Mouse (Mus musculus) lung, postnatal 36 days (tissue): ENCODE measurements around the gene Setd3.
"Not testable (repeated sequence)": the region's sequence is repeated elsewhere in the genome, so short reads cannot be mapped to it uniquely, and the experiment has no call there.

Experiments
- DNase-seq: peaks from one replicate; pipeline ENCODE4 v3.0.0; 2022; ENCODE audit warnings: mixed read lengths

The Setd3 gene

DNA sequence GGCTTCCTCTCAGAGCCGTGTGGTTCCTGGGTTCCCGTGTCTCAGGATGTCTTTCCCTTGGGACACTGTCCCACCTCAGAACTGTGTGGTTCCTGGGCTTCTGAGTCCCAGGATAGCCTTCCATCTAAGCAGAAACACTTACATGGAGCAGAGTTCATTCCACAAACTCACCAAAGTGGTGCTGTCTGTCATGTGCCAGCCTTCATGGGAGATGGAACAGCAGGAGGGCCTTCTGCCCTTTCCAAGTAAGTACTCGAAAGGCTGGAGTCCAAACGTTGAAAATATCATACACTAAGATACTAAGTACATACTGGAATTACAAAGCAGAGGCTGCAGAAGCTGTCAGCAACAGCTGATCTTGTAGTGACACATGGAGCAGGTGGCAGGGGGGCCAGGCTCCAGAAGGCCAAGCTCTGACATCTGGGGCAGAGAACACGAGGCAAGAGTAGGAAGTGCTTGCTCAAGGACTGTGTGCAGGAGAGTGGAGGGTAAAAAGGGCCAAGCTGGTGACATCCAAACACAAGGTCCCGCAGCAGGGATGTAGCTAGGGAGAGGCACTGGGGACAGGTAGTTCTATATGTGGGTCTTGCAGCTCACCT, 43.4 kb downstream of the Setd3 start:
- DNase-seq: no peak

- no peak for DNase-seq
Measured at GRCm38 (mm10) chr12:108133181-108133580, 45.9 kb downstream of the Setd3 start.

DNA sequence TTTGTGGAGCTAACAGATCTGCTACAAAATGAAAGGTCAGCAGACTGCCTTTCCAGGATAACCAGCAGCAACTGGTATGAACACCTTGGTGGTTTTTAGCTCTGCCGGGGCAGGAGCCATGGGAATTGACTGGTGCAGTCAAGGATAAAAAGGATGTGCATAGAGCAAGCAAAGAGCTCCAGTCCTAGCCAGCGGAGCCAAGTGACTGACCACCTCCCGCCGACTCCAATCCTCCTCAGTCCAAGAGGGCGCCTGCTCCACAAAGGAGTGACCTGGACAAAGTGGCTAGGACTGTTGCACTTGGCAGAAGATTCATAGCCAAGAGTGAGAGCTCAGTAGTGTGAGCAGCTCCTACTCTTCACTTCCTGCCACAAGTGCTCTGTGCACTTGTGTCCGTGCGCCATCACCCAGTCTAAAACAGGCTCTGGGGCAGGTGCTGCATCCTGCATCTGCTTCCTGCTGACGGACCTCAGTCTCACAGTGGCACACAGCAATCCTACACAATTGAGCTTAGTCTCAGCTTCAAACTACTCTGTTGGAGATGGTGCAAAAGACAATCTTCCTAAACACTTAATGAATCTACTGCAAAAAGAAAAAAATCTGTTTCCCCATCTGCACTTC, 46.6 kb downstream of the Setd3 start:
- no peak for DNase-seq

DNA sequence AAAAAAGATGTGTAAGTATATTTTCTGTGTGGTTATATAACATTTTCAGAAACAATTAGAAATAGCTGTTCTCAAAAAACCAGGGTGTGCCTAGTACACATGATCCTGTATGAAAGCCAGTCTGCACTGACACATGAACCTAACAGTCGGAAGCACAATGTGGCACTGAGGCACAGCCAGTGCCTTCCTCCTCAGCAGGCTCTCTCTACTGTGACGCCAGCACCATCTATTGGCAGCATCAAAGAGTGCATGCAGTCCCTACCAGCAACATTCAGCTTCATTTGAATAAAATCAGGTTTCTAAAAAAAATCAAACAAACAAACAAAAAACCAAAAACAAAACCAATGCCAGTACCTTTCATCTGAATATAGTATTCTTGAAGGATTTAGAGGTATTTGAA, 57.8 kb downstream of the Setd3 start:
- DNase-seq: peak; percentile 76

- no peak for DNase-seq
Measured at GRCm38 (mm10) chr12:108120434-108120833, 58.7 kb downstream of the Setd3 start.

- no peak for DNase-seq
Measured at GRCm38 (mm10) chr12:108119930-108120329, 59.2 kb downstream of the Setd3 start.

DNA sequence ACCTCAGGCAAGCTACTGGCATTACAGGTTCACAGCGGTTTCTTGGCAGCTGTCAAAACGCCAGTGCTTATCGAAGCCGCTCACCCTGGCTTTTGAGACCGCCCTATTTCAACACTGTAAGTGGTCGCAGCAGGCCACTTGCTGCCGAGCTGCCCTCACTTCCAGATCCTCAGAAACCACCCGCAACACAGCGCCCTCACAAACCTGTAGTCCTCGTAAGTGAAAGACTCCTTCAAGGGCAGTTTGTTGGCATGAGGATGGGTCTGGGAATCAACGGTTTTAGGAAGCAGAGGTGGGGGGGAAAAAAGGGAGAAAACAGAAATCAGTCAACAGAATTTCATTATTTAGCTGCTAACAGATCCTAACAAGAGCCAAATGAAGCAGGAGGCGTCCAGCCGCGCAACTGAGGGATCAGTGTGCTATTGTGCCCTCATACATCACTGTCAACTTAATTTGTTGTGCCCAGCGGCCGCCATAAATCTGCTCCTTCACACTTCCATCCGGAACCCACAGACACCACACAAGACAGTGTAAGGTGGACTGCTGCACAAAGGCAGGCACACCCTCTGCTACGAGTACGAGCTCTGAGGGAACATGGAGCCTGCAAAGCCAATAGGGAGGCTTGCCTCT, 60.1 kb downstream of the Setd3 start:
- peak; percentile 43 for DNase-seq

DNA sequence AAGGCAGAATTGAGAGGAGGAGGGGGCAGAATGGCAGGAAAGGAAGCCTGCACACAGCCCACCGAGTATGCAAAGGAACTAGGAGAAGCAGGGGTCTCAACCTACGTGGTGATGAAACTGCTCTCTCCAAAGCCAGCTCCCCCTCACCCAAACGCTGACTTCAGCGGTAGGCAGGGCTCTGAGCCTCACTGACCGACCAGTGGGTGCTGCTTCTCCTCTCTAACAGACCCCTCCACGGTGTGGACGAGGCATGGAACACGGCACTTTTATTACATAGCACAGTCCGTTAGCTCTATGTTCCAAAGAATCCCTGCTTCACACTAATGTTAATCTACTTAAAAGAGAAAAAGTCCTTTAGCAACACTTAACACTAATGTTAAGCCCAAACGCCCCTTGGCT, 60.6 kb downstream of the Setd3 start:
- no peak for DNase-seq

- DNase-seq: no peak
Measured at GRCm38 (mm10) chr12:108111191-108111590, 67.9 kb downstream of the Setd3 start.

DNA sequence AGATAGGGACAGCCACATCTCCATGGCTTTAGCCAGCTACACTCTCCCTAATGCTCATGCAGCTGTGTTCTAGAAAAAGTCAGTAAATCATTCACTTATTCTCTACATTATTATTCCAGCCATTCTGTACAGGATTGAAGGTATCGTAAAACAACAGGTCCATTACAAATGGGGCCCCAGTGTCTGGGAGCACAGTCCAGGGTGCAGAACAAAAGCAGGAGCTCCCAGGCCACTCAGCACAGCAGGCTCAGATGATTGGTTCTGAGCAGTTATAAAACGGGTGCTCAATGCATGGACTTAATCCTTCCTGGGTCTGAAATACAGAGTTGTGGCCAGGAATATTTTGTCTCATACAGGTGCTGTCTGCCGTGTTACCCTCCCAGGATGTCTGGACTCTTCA, 68.4 kb downstream of the Setd3 start:
- DNase-seq: no peak

GRCm38 (mm10) chr12:108109732-108110131, 69.4 kb downstream of the Setd3 start:
- DNase-seq: no peak

DNA sequence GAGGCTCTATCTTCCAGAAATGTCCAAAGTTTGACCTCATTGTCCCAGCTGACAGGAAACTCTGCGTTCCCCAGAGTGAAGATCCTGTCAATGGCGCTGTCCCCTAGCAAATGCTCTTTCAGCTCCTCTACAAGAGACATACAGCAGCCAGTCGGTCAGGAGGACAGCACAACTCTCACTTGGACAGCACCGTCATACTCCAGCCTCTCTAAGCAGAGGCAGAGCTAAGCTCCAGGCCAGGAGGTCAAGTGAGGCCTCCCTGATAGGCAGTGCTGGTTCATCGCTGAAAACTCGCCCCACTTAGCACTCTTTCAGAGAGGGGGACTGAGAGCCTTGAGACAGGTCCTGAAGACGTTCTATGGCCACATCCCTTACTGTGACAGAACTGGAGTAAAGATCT, 70.5 kb downstream of the Setd3 start:
- not testable (repeated sequence) for DNase-seq

GRCm38 (mm10) chr12:108103292-108103691, 75.8 kb downstream of the Setd3 start:
- DNase-seq: no peak

DNA sequence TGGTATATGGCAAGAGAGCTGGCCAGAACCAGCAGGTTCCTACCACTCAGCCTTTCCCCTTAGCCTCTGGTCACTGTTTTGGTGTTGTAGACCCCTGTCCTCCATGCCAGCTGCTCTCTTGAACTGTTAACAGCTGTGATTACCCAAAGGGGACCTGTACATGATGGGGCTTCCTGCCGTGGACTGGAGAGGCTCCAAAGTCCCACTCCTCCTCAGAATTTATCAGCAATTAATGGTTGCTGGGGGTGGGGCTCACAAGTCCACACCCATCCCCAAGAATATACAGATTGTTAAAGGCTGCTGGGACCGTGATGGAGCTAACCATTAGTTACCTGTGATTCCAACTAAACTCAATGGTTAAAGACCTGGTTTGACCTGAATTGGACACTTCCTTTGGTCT, 77.0 kb downstream of the Setd3 start:
- no peak for DNase-seq

DNA sequence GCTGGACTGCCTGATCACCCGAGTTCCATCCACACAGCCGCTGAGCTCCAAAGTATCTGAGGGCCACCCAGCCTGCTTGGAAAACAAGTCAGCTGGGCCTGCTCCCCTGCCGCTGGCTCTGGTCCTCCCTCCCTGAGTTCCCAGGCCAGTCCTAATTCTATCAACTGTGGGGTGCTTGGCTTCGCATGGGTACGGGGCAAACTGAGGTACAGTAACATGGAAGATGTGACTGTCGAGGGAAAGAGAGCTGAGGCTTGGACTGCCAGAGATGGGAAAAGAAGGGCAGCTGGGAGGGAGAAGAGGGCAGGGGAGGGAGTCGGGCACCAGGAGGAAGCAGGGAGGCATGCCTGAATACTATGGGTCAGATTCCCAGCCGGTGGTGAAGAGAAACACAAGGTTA, 78.9 kb downstream of the Setd3 start:
- no peak for DNase-seq

DNA sequence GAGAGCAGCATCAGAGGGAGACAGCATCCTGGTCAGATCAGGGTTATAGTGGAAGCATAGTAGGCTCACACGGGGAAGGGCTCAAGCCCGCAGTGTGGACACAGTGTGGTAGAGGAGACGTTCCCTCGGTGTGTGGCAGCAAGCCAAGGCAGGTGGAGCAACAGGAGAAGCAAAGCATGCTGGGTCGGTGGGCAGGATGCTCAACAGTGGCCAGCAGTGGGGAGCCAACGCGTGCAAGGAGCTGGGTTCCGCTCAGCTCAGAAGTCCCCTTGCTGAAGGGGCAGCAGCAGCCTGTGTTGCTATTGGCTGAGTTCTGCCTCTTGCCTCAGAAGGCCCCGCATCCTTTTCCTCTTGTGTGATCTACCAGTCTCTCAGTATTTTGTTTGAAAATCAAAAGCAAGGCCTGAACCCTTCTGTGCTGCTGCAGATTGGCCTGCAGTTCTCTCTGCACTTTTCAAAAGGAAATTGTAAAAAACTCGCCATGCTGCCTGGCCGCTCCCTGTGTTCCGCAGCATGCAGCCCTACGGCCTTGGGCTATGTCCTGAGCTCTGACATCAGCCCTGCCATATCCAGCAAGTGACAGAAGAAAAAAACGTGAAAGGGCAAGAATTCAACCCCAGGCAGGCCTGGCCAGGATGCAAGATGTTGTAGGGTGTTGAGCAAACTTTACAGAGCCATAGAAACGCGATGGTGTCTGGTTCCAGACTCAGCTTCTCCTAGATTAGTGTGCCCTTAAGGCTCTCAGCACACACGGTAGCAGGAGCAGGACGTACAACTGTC, 80.7 kb downstream of the Setd3 start:
- DNase-seq: no peak

GRCm38 (mm10) chr12:108097643-108098042, 81.5 kb downstream of the Setd3 start:
- DNase-seq: no peak

DNA sequence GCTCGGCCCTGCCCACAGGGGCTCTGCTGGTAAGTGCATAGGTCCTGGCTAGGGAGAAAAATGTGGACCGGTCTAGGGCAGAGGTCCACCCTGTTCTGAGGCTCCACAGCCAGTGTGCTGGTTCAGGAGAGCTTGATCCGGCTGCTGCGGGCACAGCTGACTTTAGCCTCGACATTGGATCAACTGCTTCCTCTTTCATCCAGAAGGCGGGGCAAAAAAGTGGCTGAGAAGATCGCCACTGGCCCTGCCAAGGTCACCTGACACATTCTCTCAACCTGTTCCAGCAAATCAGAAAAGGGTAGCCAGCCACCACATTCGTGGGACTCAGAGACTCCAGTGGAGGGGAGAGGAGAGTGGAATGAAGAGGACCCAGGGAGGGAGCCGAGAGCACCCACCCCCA, 90.9 kb downstream of the Setd3 start:
- DNase-seq: no peak

- no peak for DNase-seq
Measured at GRCm38 (mm10) chr12:108087489-108087888, 91.6 kb downstream of the Setd3 start.

- DNase-seq: no peak
Measured at GRCm38 (mm10) chr12:108078122-108078752, 100.9 kb downstream of the Setd3 start.

DNA sequence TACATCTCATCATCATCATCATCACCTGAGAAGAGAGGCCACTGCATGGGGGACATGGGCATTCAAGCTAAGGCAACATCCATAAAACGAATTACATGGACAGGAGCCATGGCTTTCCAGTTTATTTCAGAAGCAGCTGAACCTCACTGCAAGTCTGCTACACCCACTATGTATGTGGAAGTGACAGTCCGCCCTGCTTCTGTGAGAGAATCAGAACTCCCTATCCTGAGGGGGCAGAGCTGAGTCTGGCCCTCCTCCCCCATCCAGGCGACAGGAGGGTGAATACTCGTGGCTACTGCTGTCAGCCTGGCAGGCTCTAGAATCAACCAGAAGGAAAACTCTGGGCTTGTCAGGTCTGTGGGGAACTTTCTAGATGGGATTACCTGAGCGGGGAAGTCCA, 106.2 kb downstream of the Setd3 start:
- no peak for DNase-seq

DNA sequence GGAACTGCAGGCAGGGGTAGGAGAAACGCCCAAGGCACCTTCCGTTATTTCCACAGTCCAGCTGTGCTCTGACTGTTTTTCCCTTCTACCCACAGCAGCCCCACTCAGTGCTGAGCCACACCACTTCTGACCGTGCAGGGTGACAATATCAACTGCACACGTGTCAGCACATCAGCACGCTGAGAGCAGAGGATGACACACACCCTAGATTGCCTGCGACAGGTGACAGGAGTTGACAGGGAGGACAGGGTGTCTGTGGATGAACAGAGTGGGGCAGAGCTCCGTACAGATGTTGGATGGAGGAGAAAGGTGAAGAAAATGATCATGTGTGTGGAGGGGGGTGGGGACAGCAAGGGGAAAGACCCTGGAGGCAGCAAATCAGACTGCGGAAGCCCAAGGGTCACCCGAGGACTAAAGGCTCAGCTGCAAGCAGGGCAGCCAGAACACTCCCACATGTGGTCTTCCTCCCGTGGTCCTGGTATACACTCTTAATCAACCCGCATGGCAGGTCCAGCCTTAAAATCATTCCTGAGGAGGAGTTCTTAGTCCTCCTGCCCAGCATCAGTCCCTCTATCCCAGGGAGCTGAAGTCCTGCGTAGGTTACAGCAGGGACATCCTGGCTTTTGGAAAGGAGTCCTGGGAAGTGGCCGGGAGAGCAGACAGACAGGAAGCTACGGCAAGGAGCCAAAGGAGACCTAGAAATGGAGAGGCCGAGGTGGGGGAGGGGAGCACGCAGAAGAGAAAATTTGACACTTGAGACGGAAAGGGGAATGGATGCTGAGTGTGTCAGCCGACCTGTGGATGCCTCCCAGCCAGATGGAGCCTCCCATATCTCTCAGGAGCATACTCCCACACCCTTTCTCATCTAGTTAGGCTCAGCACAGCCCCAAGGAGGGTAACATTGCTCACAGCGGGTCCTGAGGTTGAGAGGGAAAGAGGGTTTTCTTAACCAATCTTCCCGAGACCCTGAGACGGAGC, 108.1 kb downstream of the Setd3 start:
- DNase-seq: no peak
